8 mouse cellular contexts compared by ENCODE assay signal in genomic region chr15:98737881-98738280, GRCm38 (mm10). TPM values are rescaled to one million over a fixed set of nuclear protein-coding genes. Genes with fewer than 3 reads are reported as not detected.
DNase-seq lines count a peak whose midpoint lies in the region; TF ChIP-seq lines count a peak whose summit lies in the region.

No protein-coding gene starts in this region.

- TF ChIP-seq POLR2A in liver, adult 2 months (IDR thresholded peaks at IDR 0.05; ENCODE audit: extremely low read depth, insufficient read depth, low read length), result no peak
- TF ChIP-seq POLR2A in bone marrow, adult 2 months (IDR thresholded peaks at IDR 0.05; ENCODE audit: borderline replicate concordance, control insufficient read depth, low read depth, low read length), result no peak

- no peaks in the 10 kb centered on the region for H3K27me3 ChIP-seq in liver, adult 2 months (ENCODE audit: control insufficient read depth, insufficient read depth, low read length)

- H3K79me2 ChIP-seq in liver, adult 2 months (ENCODE audit: control insufficient read depth, insufficient read depth, low read length), result no peaks in the 10 kb centered on the region

- DNase-seq in cerebellum, postnatal 25 days, result peak; percentile 40 to 61
- DNase-seq in cerebellum, adult 9-10 months, result no peak
- peak; percentile 56 for DNase-seq in liver, adult 2 months (ENCODE audit: extremely low read depth, low read depth, low spot score)
- no peak for DNase-seq in liver
- DNase-seq in lung, postnatal 10 days, result peak; percentile 67
- DNase-seq in ovary, adult 18-20 months (ENCODE audit: low spot score), result no peak
- no peak for DNase-seq in c-Kit-positive CD71-positive TER-119-positive erythroid progenitor cells, embryonic 14.5 days (ENCODE audit: low spot score)

- H3K36me3 ChIP-seq in liver, adult 2 months (ENCODE audit: control insufficient read depth, insufficient read depth, low read length), result no peaks in the 10 kb centered on the region

- H3K27ac ChIP-seq in liver, adult 2 months (replicated peaks; ENCODE audit: insufficient read depth, low read depth, low read length), result peak overlapping the region; percentile 20; the same call in 1 of the 2 replicates
- no peak overlapping the region for H3K27ac ChIP-seq in bone marrow, adult 2 months (ENCODE audit: control insufficient read depth, insufficient read depth, low read depth, low read length, poor library complexity)

- peak; percentile 81 for TF ChIP-seq CTCF in liver, adult 2 months (IDR thresholded peaks at IDR 0.05; ENCODE audit: low read depth, low read length)
- peak; percentile 32; the same call in 1 of the 2 replicates for TF ChIP-seq CTCF in bone marrow, adult 2 months (IDR thresholded peaks at IDR 0.05; ENCODE audit: control insufficient read depth, insufficient read depth, low read length)

- H3K9ac ChIP-seq in liver, adult 2 months (ENCODE audit: low read depth, low read length), result no peak overlapping the region

- peaks cover 14% of the 10 kb centered on the region for H3K4me1 ChIP-seq in liver, adult 2 months (ENCODE audit: control insufficient read depth, insufficient read depth, low read length)
- no peaks in the 10 kb centered on the region for H3K4me1 ChIP-seq in bone marrow, adult 2 months (ENCODE audit: control insufficient read depth, insufficient read depth, low read length)

- H3K4me3 ChIP-seq in liver, adult 2 months (ENCODE audit: insufficient read depth, low read depth, low read length), result no peak overlapping the region
- no peak overlapping the region for H3K4me3 ChIP-seq in bone marrow, adult 2 months (replicated peaks; ENCODE audit: control insufficient read depth, low read depth, low read length)

RNA-seq across cellular contexts. Expression of gene Fkbp11, which starts 9.9 kb away (rescaled TPM):
- 22.4 and 26.6 TPM in 2 replicates for total RNA-seq in liver, adult 2 months (2014; rRNA removed)
- 12.2 and 22.4 TPM in 2 replicates for polyA plus RNA-seq in liver, adult 2 months (2012; rRNA removed)
- polyA plus RNA-seq in bone marrow, adult 2 months (2011; ENCODE audit: insufficient read depth, insufficient read length, low replicate concordance, missing spikeins), result 0.74 TPM in 1 of 2 replicates, not detected in the other

RNA-seq across cellular contexts. Expression of gene Arf3, which starts 25.1 kb away (rescaled TPM):
- total RNA-seq in liver, adult 2 months (2014; rRNA removed), result 10.5 and 14.0 TPM in 2 replicates
- polyA plus RNA-seq in liver, adult 2 months (2012; rRNA removed), result 41.3 and 43.0 TPM in 2 replicates
- 11.0 and 19.8 TPM in 2 replicates for polyA plus RNA-seq in bone marrow, adult 2 months (2011; ENCODE audit: insufficient read depth, insufficient read length, low replicate concordance, missing spikeins)

RNA-seq across cellular contexts. Expression of gene Ccdc65, which starts 29.9 kb away (rescaled TPM):
- not detected in 2 replicates for total RNA-seq in liver, adult 2 months (2014; rRNA removed)
- not detected in 2 replicates for polyA plus RNA-seq in liver, adult 2 months (2012; rRNA removed)
- not detected in 2 replicates for polyA plus RNA-seq in bone marrow, adult 2 months (2011; ENCODE audit: insufficient read depth, insufficient read length, low replicate concordance, missing spikeins)

RNA-seq across cellular contexts. Expression of gene Wnt10b, which starts 40.1 kb away (rescaled TPM):
- total RNA-seq in liver, adult 2 months (2014; rRNA removed), result 0.47 TPM in 1 of 2 replicates, not detected in the other
- polyA plus RNA-seq in liver, adult 2 months (2012; rRNA removed), result not detected in 2 replicates
- polyA plus RNA-seq in bone marrow, adult 2 months (2011; ENCODE audit: insufficient read depth, insufficient read length, low replicate concordance, missing spikeins), result 1.1 and 1.4 TPM in 2 replicates

RNA-seq across cellular contexts. Expression of gene Wnt1, which starts 51.8 kb away (rescaled TPM):
- total RNA-seq in liver, adult 2 months (2014; rRNA removed), result not detected in 2 replicates
- polyA plus RNA-seq in liver, adult 2 months (2012; rRNA removed), result not detected in 2 replicates
- polyA plus RNA-seq in bone marrow, adult 2 months (2011; ENCODE audit: insufficient read depth, insufficient read length, low replicate concordance, missing spikeins), result not detected in 2 replicates

Comparison
In these comparisons a context has a peak if more than half of its experiments do, and no peak if none do; other contexts are left out.
1. DNase-seq: peak in cerebellum, postnatal 25 days (2 of 2), liver, adult 2 months (single experiment) and lung, postnatal 10 days (single experiment); none in cerebellum, adult 9-10 months (single experiment), liver (single experiment), ovary, adult 18-20 months (single experiment) and c-Kit-positive CD71-positive TER-119-positive erythroid progenitor cells, embryonic 14.5 days (single experiment).